Mouse (Mus musculus) embryo, embryonic 11.5 days (tissue): ENCODE data around the gene Fut1.

Experiments
- DNase-seq: peaks from one replicate; pipeline ENCODE4 v3.0.0-alpha.2; 2012; ENCODE audit warnings: low read depth, low spot score

Fut1 gene

DNA sequence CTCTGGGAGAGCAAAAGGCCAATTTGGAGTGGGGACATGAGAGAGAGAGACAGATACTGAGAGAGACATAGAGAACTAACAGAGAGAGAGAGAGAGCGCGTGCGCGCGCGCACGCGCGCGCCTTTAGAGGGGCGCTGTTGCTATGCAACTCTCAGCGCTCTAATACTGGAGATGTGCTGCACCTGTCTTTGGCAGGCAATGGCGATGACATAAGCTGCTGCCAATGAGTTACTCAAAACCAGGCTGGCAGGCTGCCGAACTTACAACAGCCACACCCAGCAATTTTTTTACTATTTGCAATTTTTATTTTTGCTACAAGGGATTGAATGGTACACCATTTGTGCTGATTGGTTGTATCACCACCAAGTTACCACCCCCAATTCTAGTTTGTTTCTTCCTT, 50.7 kb downstream of the Fut1 start:
- no peak for DNase-seq

DNA sequence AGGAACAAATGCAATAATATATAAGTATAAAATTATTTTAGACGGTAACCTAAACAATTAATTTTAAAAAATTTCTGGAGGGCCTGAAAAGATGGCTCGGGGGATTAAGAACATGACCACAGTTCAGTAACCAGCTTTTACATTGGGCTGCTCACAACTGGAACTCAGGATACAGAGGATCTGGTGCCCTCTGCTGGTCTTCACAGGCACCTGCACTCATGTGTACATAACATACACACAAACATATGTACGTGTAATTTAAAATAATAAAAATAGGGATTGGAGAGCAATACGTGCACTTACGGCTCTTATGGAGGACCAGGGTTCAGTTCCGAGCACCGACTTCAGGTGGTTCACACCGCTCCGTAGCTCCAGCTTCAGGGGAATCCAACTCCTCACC, 51.8 kb downstream of the Fut1 start:
- DNase-seq = no peak
